Mouse (Mus musculus): ENCODE results near the gene Amn1. TPM values are rescaled to one million over a fixed set of nuclear protein-coding genes. Genes with fewer than 3 reads are reported as not detected.

The Amn1 gene
- polyA plus RNA-seq, 1 experiment from 2014 or later: 21.9 TPM

- H3K27me3 ChIP-seq: no peaks in the 10 kb centered on the region
- ChIA-PET POLR2A (no interaction called here), CTCF (no interaction called here)
- no peak for TF ChIP-seq CTCF (IDR thresholded peaks at IDR 0.05)
- in situ Hi-C loops (cut with MboI; ENCODE audit: low pct_unique_long_range_greater_than_20kb): no loop called here
- peak; percentile 55 for ATAC-seq
- DNase-seq (ENCODE audit: low read depth, low spot score): no peak
Measured at GRCm38 (mm10) chr6:149155031-149155841, 33.3 kb downstream of the Amn1 start.

- CTCF ChIA-PET: no interaction called here
- ATAC-seq (no peak), DNase-seq (ENCODE audit: low read depth, low spot score) (no peak)
- in situ Hi-C loops (cut with MboI; ENCODE audit: low pct_unique_long_range_greater_than_20kb): no loop called here
- H3K27me3 ChIP-seq: no peaks in the 10 kb centered on the region
- TF ChIP-seq CTCF (IDR thresholded peaks at IDR 0.05): no peak
- POLR2A ChIA-PET: no interaction called here
Measured at GRCm38 (mm10) chr6:149154116-149155030, 34.1 kb downstream of the Amn1 start.

- no peaks in the 10 kb centered on the region for H3K27me3 ChIP-seq
- no peak for TF ChIP-seq CTCF (IDR thresholded peaks at IDR 0.05)
- ATAC-seq (no peak), DNase-seq (ENCODE audit: low read depth, low spot score) (no peak)
- CTCF ChIA-PET: no interaction called here
- in situ Hi-C loops (cut with MboI; ENCODE audit: low pct_unique_long_range_greater_than_20kb): no loop called here
- POLR2A ChIA-PET: no interaction called here
Measured at GRCm38 (mm10) chr6:149153473-149154115, 34.9 kb downstream of the Amn1 start.

DNA sequence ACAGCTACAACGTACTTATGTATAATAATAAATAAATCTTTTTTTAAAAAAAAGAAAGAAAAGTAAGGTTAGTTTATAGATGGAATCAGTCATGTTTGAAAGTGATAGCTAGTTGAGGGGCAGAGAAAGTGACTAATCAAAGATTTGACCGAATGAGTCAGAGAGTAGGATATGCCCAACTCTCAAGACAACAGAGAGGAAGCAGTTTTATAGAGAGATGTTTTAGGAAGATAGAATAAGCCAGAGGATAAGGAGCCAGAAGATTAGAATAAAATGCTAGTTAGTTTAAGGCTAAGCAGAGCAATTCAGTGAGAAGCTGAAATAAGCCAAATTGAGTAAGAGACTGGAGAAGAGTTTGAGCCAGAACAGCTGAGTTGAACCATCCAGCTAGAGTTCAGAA, 36.4 kb downstream of the Amn1 start:
- in situ Hi-C loops (cut with MboI; ENCODE audit: low pct_unique_long_range_greater_than_20kb): no loop called here
- ChIA-PET POLR2A (interaction anchor here (0.5 kb wide), 1 partner anchor 176 kb away, joined by 6 read pairs; no protein-coding TSS in a partner anchor), CTCF (no interaction called here)
- DNase-seq (ENCODE audit: low read depth, low spot score) (no peak), ATAC-seq (no peak)
- no peak for TF ChIP-seq CTCF (IDR thresholded peaks at IDR 0.05)
- H3K27me3 ChIP-seq: no peaks in the 10 kb centered on the region

DNA sequence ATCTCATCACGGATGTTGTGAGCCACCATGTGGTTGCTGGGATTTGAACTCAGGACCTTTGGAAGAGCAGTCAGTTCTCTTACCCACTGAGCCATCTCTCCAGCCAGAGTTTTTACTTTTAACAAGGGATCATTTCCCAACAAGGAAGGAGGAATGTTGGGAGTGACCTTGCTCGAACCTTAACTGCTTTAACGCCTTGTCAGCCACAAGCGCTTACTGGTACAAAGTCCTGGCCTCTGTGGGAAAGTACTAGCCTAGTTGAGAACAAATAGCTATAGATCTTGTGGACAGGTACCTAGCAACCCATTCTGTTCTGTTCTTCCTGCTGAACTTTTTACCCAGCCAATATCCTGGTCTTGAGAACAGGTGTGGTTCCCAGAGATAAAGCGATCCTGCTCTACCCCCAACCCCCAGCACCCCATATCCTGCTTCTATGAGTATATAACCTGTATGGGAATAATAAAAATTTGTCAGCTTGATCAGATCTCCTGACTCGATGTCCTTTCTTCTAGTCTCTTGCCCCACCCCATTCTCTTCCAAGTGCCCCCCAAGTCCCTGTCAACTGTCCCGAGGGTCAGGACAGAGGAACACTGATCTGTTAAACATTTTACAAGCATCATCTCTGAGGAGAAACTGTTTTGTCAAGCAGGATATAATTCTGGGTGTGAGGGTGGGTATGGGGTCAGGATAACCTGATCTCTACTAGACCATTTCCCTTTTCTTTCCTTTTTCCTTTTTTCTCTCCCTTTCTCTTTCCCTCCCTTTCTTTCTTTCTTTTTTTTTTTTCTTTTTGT, 39.9 kb downstream of the Amn1 start:
- TF ChIP-seq CTCF (IDR thresholded peaks at IDR 0.05): no peak
- in situ Hi-C loops (cut with MboI; ENCODE audit: low pct_unique_long_range_greater_than_20kb): no loop called here
- ChIA-PET CTCF (no interaction called here), POLR2A (no interaction called here)
- ATAC-seq (no peak), DNase-seq (ENCODE audit: low read depth, low spot score) (no peak)
- no peaks in the 10 kb centered on the region for H3K27me3 ChIP-seq

DNA sequence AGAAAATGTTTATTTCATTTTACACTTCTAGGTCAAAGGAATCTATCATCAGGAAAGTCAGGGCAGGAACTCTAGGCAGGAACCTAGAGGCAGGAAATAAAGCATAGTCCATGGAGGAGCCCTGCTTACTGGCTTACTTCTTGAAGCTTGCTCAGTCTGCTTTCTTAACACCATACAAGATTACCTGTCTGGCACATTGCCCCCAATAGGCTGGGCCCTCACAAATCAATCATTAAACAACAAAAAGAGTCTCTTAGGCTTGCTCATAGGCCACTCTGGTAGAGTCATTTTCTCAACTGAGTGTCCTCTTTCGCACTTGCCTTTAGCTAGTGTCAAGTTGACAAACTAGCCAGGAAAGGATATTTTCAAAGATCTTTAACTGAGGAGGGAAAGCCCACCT, 43.4 kb downstream of the Amn1 start:
- no peak for ATAC-seq
- ChIA-PET POLR2A (no interaction called here), CTCF (no interaction called here)
- in situ Hi-C loops (cut with MboI; ENCODE audit: low pct_unique_long_range_greater_than_20kb): no loop called here
- DNase-seq (ENCODE audit: low read depth, low spot score): no peak
- no peak for TF ChIP-seq CTCF (IDR thresholded peaks at IDR 0.05)
- no peaks in the 10 kb centered on the region for H3K27me3 ChIP-seq

- ChIA-PET CTCF (interaction anchor here (1.4 kb wide), 1 partner anchor 233 kb away, joined by 4 read pairs; no protein-coding TSS in a partner anchor), POLR2A (no interaction called here)
- ATAC-seq (peak; percentile 91), DNase-seq (ENCODE audit: low read depth, low spot score) (no peak)
- no peak for TF ChIP-seq CTCF (IDR thresholded peaks at IDR 0.05)
- in situ Hi-C loops (cut with MboI; ENCODE audit: low pct_unique_long_range_greater_than_20kb): no loop called here
- H3K27me3 ChIP-seq: no peaks in the 10 kb centered on the region
Measured at GRCm38 (mm10) chr6:149141393-149142173, 46.9 kb downstream of the Amn1 start.

DNA sequence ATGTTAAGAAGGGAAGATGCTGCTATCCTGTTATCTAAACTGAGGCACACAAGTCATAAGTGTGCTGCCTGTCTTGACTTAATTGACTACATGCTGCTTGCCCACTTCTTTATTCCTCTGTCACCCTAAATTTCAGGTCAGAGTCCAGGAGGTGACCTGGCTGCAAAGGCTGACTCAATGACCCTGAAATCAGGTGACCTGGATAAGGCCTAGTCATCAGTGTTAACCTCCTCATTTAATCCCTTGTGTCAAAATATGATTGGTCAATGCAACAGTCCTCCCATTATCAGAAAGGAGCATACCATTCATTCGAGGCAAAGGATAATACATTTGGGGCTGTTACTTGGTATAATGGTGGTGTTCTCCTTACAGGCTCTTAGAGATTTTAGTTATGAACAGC, 49.0 kb downstream of the Amn1 start, which contains the start of gene Etfbkmt:
TSS of gene Etfbkmt (plus strand) at position 379 of the 400 bp plus-strand sequence.
- no peak for TF ChIP-seq CTCF (IDR thresholded peaks at IDR 0.05)
- H3K27me3 ChIP-seq: no peaks in the 10 kb centered on the region
- POLR2A ChIA-PET: no interaction called here

GRCm38 (mm10) chr6:149139011-149139410, 49.5 kb downstream of the Amn1 start:
- ChIA-PET CTCF (no interaction called here), POLR2A (no interaction called here)
- TF ChIP-seq CTCF (IDR thresholded peaks at IDR 0.05): no peak
- in situ Hi-C loops (cut with MboI; ENCODE audit: low pct_unique_long_range_greater_than_20kb): no loop called here
- DNase-seq (ENCODE audit: low read depth, low spot score): no peak
- no peaks in the 10 kb centered on the region for H3K27me3 ChIP-seq
- no peak for ATAC-seq

More for the DNA sequence above, 49.0 kb downstream of the Amn1 start, which contains the start of gene Etfbkmt:
- no peak for ATAC-seq
- in situ Hi-C loops (cut with MboI; ENCODE audit: low pct_unique_long_range_greater_than_20kb): no loop called here
- DNase-seq (ENCODE audit: low read depth, low spot score): no peak
- CTCF ChIA-PET: no interaction called here

Measured in Patski (cell line).